Mouse (Mus musculus) intestine, embryonic 14.5 days (tissue): ENCODE data around the gene Vwf. TPM values are rescaled to one million over a fixed set of nuclear protein-coding genes. Genes with fewer than 3 reads are reported as not detected.

ENCODE experiments used
- ATAC-seq: fragments of 200-750 bp; cut with Nextera tagmentation; replicated peaks from 2 replicates; pipeline ENCODE4 v1.8.0; 2017; ENCODE audit warnings: low read depth, moderate number of reproducible peaks, moderate TSS enrichment, moderate library complexity; ENCODE audit not compliant: low FRiP score, low TSS enrichment
- DNase-seq: peaks from one replicate; pipeline ENCODE4 v3.0.0-alpha.2; 2018; ENCODE audit warnings: low spot score
- H3K27ac ChIP-seq: fragments of 300-500 bp; sonication (generic); 2 replicates; pipeline ENCODE4 v1.5.1; 2014; ENCODE audit warnings: low read depth, mild to moderate bottlenecking, control low read depth
- H3K27me3 ChIP-seq: fragments of 300-500 bp; sonication (generic); replicated peaks from 2 replicates; pipeline ENCODE4 v1.6.1; 2014; ENCODE audit warnings: low read length, control low read depth; ENCODE audit not compliant: control insufficient read depth, insufficient read depth
- H3K36me3 ChIP-seq: fragments of 300-500 bp; sonication (generic); 2 replicates; pipeline ENCODE4 v1.6.1; 2014; ENCODE audit warnings: low read length, control low read depth; ENCODE audit not compliant: control insufficient read depth, insufficient read depth
- H3K4me1 ChIP-seq: fragments of 300-500 bp; sonication (generic); replicated peaks from 2 replicates; pipeline ENCODE4 v1.6.1; 2014; ENCODE audit warnings: low read length, control low read depth, mixed read lengths; ENCODE audit not compliant: control insufficient read depth, insufficient read depth
- H3K4me2 ChIP-seq: fragments of 300-500 bp; sonication (generic); 2 replicates; pipeline ENCODE4 v1.6.1; 2014; ENCODE audit warnings: low read length
- H3K4me3 ChIP-seq: fragments of 300-500 bp; sonication (generic); 2 replicates; pipeline ENCODE4 v1.5.1; 2014; ENCODE audit warnings: low read depth, low read length, control low read depth, mixed read lengths
- H3K9ac ChIP-seq: fragments of 300-500 bp; sonication (generic); 2 replicates; pipeline ENCODE4 v1.6.1; 2014; ENCODE audit warnings: mild to moderate bottlenecking, low read length
- H3K9me3 ChIP-seq: fragments of 300-500 bp; sonication (generic); 2 replicates; pipeline ENCODE4 v1.6.1; 2016; ENCODE audit warnings: low read length, control low read depth; ENCODE audit not compliant: control insufficient read depth
- WGBS: fragments of 180-500 bp; shearing (Covaris S2); extraction: QIAGEN DNeasy Blood & Tissue Kit; methylation state at CpG from one replicate; pipeline ENCODE4 v1.1.7; 2014; 5-methylcytosine and 5-hydroxymethylcytosine counted together
- polyA plus RNA-seq: library from polyadenylated mRNA; unstranded; fragments of >200 nt; fragmentation: Nextera tagmentation; extraction: Ambion mirVana; gene quantifications from 2 replicates; pipeline ENCODE4 v1.2.1, GENCODE M21; 2014

Gene Vwf
- polyA plus RNA-seq, 1 experiment from 2014 or later, result 14.1 TPM

- ATAC-seq, result peak; percentile 57; the same call in 1 of the 2 replicates
These were observed 33.5 kb upstream of the Vwf start for GRCm38 (mm10) chr6:125512950-125513596.

DNA sequence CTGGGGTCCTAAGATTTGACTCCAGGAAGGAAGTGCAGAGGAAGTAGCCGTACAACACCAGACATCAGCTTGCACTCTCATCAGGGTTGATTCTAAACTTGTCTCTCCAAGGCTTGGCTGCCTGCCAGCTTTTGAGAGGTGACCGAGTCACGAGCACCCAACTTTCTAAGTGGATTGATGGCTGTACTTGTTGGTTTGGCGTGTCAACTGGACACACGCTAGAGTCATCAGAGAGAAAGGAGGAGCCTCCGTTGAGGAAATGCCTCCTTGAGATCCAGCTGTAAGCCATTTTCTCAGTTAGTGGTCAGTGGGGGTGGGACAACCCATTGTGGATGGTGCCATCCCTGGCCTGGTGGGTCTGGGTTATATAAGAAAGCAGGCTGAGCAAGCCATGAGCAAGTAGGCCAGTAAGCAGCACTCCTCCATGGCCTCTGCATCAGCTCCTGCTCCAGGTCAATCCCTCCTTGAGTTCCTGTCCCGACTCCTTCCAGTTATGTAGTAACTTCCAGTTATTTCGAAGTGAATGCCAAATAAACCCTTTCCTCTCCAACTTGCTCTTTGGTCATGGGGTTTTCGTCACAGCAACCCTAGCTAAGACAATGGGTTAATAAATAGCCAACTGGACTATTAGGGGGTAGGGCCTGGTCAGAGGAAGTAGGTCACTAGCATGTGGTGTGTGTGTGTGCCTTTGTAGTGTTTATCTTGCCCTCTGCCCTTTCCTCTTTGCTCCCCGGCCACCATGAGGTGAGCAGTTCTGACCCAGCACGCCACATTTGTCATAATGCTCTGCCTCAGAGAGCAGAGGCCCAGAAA lies 30.9 kb upstream of the Vwf start:
- Histone ChIP-seq H3K36me3 (no peaks in the 10 kb centered on the region), H3K27ac (no peak overlapping the region), H3K4me3 (no peak overlapping the region), H3K4me2 (no peak overlapping the region), H3K9ac (no peak overlapping the region), H3K4me1 (peaks cover 6% of the 10 kb centered on the region; the same call in 1 of the 2 replicates), H3K27me3 (no peaks in the 10 kb centered on the region), H3K9me3 (no peaks in the 10 kb centered on the region)
- ATAC-seq, result 0 out of 2 replicates have a peak, but pooled peaks have one; percentile 14
- no peak for DNase-seq
- WGBS, result 46% methylated on average over 11 of the region's 11 CpGs

More at GRCm38 (mm10) chr6:125512950-125513596, 33.5 kb upstream of the Vwf start:
- DNase-seq, result no peak
- Histone ChIP-seq H3K4me1 (peaks cover 6% of the 10 kb centered on the region; the same call in 1 of the 2 replicates), H3K4me3 (no peak overlapping the region), H3K4me2 (no peak overlapping the region), H3K9me3 (no peaks in the 10 kb centered on the region), H3K27ac (0 out of 2 replicates have a peak overlapping the region, but pooled peaks have one; percentile 48), H3K9ac (no peak overlapping the region), H3K27me3 (no peaks in the 10 kb centered on the region), H3K36me3 (no peaks in the 10 kb centered on the region)
- 49% methylated on average over 6 of the region's 6 CpGs for WGBS

DNA sequence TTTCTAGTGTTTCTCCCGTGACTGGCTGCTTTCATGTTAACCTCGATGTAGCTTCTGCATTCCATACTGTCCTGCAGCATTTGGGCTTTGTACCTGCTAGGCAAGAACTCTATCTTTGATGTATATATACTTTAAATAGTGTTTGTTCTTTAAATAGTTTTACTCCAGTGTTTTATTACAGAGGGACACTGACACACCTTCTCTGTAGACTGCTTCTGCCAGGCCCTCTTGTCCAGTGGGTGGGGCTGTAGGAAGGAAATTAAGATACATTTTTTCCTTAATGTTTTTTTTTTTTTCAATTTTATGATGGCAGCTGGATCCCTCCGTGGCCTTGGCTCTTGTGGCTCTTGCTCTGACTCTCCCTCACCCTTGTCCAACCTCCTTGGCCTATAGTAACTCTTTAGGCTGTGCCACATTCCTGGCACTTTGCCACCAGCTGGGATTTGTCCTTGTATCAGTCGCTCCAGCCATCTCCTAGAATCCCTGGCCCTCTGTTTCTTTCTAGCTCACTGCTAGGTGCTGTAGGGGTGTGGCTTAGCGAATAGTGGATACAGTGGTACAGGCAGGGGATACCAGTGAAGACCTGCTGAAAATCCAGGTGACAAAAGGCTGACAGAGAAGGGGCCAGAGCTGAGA lies 24.9 kb upstream of the Vwf start:
- no peaks in the 10 kb centered on the region; the same call in 1 of the 2 replicates for H3K4me1 ChIP-seq
- 41% methylated on average over 5 of the region's 5 CpGs for WGBS
- H3K36me3 ChIP-seq, result no peaks in the 10 kb centered on the region
- no peak overlapping the region for H3K4me3 ChIP-seq
- no peaks in the 10 kb centered on the region for H3K27me3 ChIP-seq
- ATAC-seq, result peak; percentile 61
- H3K4me2 ChIP-seq, result no peak overlapping the region
- peak; percentile 62 for DNase-seq
- no peaks in the 10 kb centered on the region for H3K9me3 ChIP-seq
- H3K9ac ChIP-seq, result no peak overlapping the region
- peak overlapping the region; percentile 16 for H3K27ac ChIP-seq

- DNase-seq (no peak), ATAC-seq (no peak)
- H3K4me3 ChIP-seq, result no peak overlapping the region
- no peaks in the 10 kb centered on the region for H3K27me3 ChIP-seq
- no peak overlapping the region for H3K9ac ChIP-seq
- H3K36me3 ChIP-seq, result no peaks in the 10 kb centered on the region
- no peak overlapping the region for H3K4me2 ChIP-seq
- 87% methylated on average over 6 of the region's 6 CpGs for WGBS
- H3K4me1 ChIP-seq, result no peaks in the 10 kb centered on the region; the same call in 1 of the 2 replicates
- H3K9me3 ChIP-seq, result no peaks in the 10 kb centered on the region
- H3K27ac ChIP-seq, result no peak overlapping the region
These were observed 22.5 kb upstream of the Vwf start for GRCm38 (mm10) chr6:125524027-125524426.

- 58% methylated on average over 3 of the region's 3 CpGs for WGBS
- Histone ChIP-seq H3K36me3 (no peaks in the 10 kb centered on the region), H3K4me1 (no peaks in the 10 kb centered on the region; the same call in 1 of the 2 replicates), H3K4me3 (no peak overlapping the region), H3K27me3 (no peaks in the 10 kb centered on the region), H3K27ac (no peak overlapping the region), H3K9ac (no peak overlapping the region), H3K4me2 (no peak overlapping the region), H3K9me3 (no peaks in the 10 kb centered on the region)
- no peak for DNase-seq
- ATAC-seq, result no peak
These were observed 20.5 kb upstream of the Vwf start for GRCm38 (mm10) chr6:125526066-125526465.

GRCm38 (mm10) chr6:125528614-125529200 lies 17.9 kb upstream of the Vwf start:
- Histone ChIP-seq H3K4me3 (no peak overlapping the region), H3K9me3 (no peaks in the 10 kb centered on the region), H3K36me3 (no peaks in the 10 kb centered on the region), H3K27me3 (no peaks in the 10 kb centered on the region), H3K27ac (no peak overlapping the region), H3K9ac (no peak overlapping the region), H3K4me2 (no peak overlapping the region), H3K4me1 (no peaks in the 10 kb centered on the region)
- WGBS, result 81% methylated on average over 9 of the region's 9 CpGs
- DNase-seq (no peak), ATAC-seq (no peak)

- H3K36me3 ChIP-seq, result no peaks in the 10 kb centered on the region
- H3K27me3 ChIP-seq, result no peaks in the 10 kb centered on the region
- H3K4me3 ChIP-seq, result no peak overlapping the region
- DNase-seq, result no peak
- WGBS, result 89% methylated on average over 5 of the region's 5 CpGs
- no peak overlapping the region for H3K9ac ChIP-seq
- no peak overlapping the region for H3K4me2 ChIP-seq
- H3K4me1 ChIP-seq, result no peaks in the 10 kb centered on the region
- H3K9me3 ChIP-seq, result no peaks in the 10 kb centered on the region
- H3K27ac ChIP-seq, result no peak overlapping the region
- ATAC-seq, result no peak
These were observed 17.1 kb upstream of the Vwf start for GRCm38 (mm10) chr6:125529479-125529878.

GRCm38 (mm10) chr6:125533104-125533650 lies 13.4 kb upstream of the Vwf start:
- no peak overlapping the region for H3K9ac ChIP-seq
- H3K4me2 ChIP-seq, result no peak overlapping the region
- no peak for ATAC-seq
- H3K27me3 ChIP-seq, result no peaks in the 10 kb centered on the region
- WGBS, result 87% methylated on average over 11 of the region's 11 CpGs
- no peaks in the 10 kb centered on the region for H3K9me3 ChIP-seq
- no peaks in the 10 kb centered on the region for H3K4me1 ChIP-seq
- H3K36me3 ChIP-seq, result no peaks in the 10 kb centered on the region
- no peak overlapping the region for H3K27ac ChIP-seq
- no peak overlapping the region for H3K4me3 ChIP-seq
- no peak for DNase-seq
